Mouse (Mus musculus) gastrocnemius, postnatal 36 days (tissue): ENCODE measurements around the gene Ctnna3. TPM values are rescaled to one million over a fixed set of nuclear protein-coding genes. Genes with fewer than 3 reads are reported as not detected.

Experiments used
- DNase-seq, 2 experiments: peaks; one replicate each; pipeline ENCODE4 v3.0.0; 2022
- intact Hi-C: fragments of 180-260 bp; cut with DNase I; formaldehyde crosslinking; loops from one replicate; pipeline ENCODE4 v1.15.1; 2025
- total RNA-seq, 2 experiments: library from RNA; stranded (reverse); gene quantifications; 2 replicates each; pipeline ENCODE4 v1.2.3; 2021

The Ctnna3 gene
- total RNA-seq, 2 experiments from 2014 or later = 17.1 to 18.3 TPM

- DNase-seq = peak; percentile 13 to 23
- intact Hi-C loops = no loop called here
Observed at GRCm38 (mm10) chr10:63880462-63880903, 450.6 kb downstream of the Ctnna3 start.

GRCm38 (mm10) chr10:63886449-63887088, 456.7 kb downstream of the Ctnna3 start:
- DNase-seq = no peak
- intact Hi-C loops = no loop called here

DNA sequence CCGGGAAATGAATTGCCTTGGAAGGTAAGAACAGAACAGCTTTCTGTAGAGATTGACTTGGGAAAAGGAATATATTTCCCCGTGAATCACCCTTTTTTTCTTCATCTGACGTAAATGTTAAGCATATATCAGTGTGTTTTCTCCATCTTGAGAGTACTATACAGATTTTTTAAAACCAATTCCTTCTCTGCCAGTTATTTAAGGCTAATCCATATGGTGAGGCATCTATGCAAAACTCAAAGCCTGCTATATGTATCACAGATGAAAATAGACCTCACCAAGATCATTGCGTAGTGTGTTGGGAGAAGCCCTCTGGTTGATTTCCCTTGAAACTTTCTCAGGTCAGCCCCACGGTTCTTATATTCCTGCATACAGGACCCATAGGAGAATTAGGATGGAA, 464.7 kb downstream of the Ctnna3 start:
- intact Hi-C loops = no loop called here
- no peak for DNase-seq

DNA sequence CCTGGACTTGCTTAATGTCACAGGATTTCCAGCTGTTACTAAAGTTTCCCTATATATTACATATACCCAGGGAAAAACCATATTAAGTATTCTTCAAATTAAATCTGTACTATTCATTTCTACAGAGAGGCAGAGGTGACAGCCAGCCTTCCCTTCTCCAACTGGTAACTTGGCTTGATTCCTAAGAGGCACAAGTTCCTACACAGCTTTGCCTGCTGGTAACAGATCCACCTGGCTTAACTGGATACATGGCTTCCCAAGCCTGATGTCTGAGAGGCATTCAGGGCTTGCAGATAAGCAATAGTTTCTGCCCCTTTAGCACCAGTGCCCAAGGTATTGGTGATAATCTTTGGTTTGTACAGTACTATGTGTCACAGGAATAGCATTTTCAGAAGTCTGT, 470.0 kb downstream of the Ctnna3 start:
- intact Hi-C loops = no loop called here
- DNase-seq = no peak

DNA sequence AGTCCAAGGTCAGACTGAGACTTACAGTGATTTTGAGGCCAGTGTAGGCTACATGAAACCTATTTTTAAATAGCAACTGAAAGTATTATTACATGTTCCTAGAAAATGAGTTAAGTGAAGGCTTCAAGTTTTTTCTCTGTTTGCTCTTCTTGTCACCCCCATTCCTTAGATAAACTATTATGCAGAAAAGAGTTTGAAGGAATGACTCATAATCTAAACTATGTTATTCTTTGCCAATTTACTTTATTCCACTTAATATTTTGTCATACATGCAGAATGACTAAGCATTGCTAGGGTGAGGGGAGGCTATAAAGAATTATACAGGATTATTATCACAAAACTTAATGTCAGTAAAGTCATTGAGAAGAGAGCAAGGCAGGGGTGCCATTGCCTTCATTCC, 479.0 kb downstream of the Ctnna3 start:
- intact Hi-C loops = no loop called here
- no peak for DNase-seq

GRCm38 (mm10) chr10:63927334-63927733, 497.4 kb downstream of the Ctnna3 start, which contains the start of gene Gm10118:
Gene Gm10118, minus strand, starts transcription at chr10:63927434.
- intact Hi-C loops = no loop called here
- no peak for DNase-seq

GRCm38 (mm10) chr10:63933946-63934345, 504.0 kb downstream of the Ctnna3 start:
- intact Hi-C loops = no loop called here

DNA sequence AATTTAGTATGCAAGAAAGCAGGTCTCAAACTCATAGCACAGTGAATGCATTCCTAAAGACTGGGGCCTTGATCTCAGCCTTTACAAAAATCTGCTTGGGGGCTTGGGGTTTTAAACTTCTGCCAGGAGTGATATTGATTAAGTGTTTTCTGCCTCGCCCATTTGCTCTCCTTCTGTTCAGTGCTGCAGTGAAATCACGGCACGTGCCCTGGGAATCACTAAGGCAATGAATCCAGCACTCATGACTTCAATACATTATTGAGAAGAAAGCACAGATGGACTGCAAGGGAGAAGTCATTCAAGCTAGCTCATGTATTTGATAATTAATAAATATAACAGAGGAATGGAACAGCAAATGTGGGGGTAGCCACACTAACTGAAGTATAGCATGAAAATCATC, 515.6 kb downstream of the Ctnna3 start:
- no peak for DNase-seq
- intact Hi-C loops = no loop called here

More at GRCm38 (mm10) chr10:63933946-63934345, 504.0 kb downstream of the Ctnna3 start:
- DNase-seq = no peak

DNA sequence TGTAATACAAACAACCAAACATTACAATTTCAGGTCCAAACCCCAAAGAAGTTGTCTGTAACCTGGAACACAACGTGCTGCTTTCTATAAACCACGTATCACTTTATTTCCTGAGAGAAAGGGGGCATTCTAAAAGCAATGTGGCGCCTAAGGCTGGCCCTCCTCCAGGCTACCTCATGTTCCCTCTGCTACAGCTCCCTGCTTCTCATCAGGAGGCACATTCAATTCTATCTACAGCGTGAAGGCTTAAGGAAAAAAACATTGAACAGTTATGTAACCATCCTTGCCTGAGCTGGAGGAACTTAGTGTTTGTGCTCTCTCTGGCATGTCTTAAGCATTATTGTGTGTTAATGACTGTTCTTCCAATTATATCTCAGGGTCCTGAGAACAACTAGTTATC, 517.4 kb downstream of the Ctnna3 start:
- intact Hi-C loops = no loop called here
- DNase-seq = no peak

- DNase-seq = no peak
- intact Hi-C loops = no loop called here
Observed at GRCm38 (mm10) chr10:63950867-63951266, 521.0 kb downstream of the Ctnna3 start.

- intact Hi-C loops = no loop called here
- DNase-seq = no peak
Observed at GRCm38 (mm10) chr10:63951481-63951880, 521.6 kb downstream of the Ctnna3 start.

GRCm38 (mm10) chr10:63954308-63954930, 524.5 kb downstream of the Ctnna3 start:
- intact Hi-C loops = no loop called here
- DNase-seq = peak; percentile 52 to 62

DNA sequence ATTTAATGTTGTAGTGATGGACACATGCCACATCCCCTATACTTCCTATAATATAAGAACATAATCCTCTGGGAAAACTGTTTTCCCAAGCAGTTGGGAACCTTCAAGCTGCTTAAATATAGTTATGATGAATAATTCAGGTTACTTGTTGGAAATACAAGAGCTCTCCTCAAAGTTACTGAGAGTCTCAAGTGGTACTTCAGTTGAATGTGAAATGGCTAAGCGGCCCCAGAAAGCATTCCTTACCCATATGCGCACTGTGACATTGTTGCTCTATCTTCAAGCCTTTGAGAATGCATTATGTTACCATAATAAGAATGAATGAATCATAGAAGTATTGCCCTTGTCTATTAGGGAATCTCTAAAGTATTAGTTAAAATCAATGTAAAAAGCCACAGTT, 542.4 kb downstream of the Ctnna3 start:
- no peak for DNase-seq
- intact Hi-C loops = no loop called here

DNA sequence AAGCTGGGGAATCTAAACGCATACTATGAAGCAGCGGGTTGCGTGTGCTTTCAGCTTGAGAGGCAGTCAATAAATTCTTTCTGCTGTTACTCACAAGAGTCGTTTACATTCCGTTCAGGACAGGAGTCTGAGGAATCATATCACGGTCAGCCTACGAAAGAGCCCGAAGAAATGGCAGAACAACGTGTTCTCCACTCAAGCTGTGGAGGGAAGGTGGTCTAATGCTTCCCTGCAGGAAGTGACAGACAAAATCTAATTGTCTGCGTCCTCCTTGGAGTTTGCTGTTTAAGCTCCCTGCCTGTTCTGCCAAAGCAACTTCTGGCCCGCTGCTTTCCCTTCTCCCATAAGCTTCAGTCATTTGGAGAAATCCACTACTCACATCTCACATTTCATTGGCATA, 548.2 kb downstream of the Ctnna3 start:
- intact Hi-C loops = no loop called here

DNA sequence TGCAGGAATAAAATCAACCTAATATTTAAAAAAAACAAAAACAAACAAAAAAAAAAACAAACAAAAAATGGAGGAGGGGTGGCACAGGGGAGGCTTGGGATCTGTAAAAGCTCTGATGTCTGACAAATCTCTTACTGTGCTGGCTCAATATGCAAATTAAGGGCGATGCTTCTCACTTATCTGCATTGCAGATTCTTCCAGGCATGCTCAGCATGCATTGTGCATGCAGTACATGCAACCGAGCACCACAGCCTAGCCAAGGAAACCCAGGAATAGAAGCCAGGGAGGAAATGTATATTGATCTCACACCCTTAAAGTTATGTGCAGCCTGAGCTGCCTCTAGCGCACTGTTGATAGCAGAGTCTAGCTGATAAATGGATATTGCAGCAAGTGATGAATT, 548.6 kb downstream of the Ctnna3 start:
- intact Hi-C loops = no loop called here
- DNase-seq = no peak

More for the DNA sequence above, 548.2 kb downstream of the Ctnna3 start:
- no peak for DNase-seq

DNA sequence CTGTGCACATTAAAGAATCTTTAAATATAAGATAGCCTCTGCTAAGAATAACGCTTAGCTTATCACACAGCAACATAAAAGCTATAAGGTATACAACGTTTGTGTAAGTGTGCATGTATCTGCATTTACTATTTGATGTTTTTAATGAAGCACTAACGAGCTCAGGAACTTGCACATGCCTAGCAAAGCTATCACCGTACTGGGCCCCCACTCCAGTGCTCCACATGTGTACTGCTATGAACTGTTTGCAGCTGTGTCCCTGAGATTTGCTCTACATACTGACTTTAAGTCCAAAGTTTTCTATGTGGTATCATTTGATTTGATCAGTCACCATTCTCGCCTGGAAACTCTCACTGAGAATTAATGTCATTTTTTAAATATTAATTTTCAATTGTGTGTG, 549.1 kb downstream of the Ctnna3 start:
- intact Hi-C loops = no loop called here
- DNase-seq = no peak

DNA sequence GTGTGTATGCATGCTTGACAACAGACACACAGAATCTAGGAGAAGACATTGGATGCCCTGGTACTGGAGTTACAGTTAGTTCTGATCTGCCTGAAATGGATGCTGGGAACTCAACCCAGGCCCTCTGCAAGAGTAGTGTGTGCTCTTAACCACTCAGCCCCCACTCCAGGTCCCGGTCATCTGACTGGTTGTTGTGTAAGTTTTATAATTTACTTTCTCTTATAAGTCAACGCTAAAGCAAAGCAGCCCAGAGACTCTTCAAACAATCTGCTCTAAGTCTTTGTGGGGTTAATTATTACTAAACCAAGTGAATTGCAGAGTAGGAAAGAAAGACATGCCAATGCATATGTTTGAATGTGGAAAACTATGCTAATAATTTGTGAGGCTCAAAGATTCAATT, 549.5 kb downstream of the Ctnna3 start:
- intact Hi-C loops = no loop called here
- no peak for DNase-seq

GRCm38 (mm10) chr10:63985576-63985975, 555.7 kb downstream of the Ctnna3 start:
- no peak for DNase-seq

DNA sequence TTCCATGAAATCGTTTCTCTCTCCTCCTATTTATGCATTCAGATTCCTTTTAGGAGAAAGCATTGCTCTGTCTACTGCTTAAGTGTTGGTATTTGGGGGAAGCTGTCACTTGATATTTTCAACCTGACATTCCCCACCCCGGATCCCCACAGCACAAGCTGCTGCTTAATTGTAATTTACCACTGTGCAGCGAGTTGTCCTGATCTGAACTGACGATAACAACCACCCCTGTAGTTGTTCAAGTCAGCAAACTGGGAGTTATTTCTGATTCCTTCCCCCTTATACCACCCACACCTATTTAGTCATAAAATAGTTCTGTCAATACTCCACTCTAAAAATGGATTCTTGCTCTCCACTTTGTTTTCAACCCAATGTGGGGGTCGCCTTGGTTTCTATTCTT, 564.4 kb downstream of the Ctnna3 start:
- intact Hi-C loops = no loop called here
- no peak for DNase-seq

More at GRCm38 (mm10) chr10:63985576-63985975, 555.7 kb downstream of the Ctnna3 start:
- intact Hi-C loops = no loop called here

- no peak for DNase-seq
- intact Hi-C loops = no loop called here
Observed at GRCm38 (mm10) chr10:64001531-64001930, 571.6 kb downstream of the Ctnna3 start.

GRCm38 (mm10) chr10:64001996-64002395, 572.1 kb downstream of the Ctnna3 start:
- intact Hi-C loops = no loop called here
- DNase-seq = no peak

DNA sequence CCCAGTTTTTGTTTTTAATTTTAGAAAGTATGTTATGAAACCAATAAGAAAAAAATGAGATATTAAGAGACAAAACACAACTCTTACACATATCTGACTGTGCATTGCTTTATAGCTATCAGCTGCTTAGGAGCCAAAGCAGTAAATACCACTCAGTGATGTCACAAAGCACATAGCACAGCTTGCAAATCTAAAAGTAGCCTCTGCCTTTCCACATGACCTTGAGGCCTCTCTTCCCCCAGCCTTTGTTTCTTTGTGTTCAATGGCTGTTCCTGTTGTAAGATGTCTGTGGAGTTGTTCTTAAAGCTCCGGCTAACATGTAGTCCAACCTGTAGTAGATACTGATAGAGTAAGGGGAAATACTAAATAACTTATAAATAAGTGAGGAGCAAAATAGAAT, 590.4 kb downstream of the Ctnna3 start:
- intact Hi-C loops = no loop called here

More for the DNA sequence above, 590.4 kb downstream of the Ctnna3 start:
- DNase-seq = no peak
